Mouse (Mus musculus) stomach, embryonic 14.5 days (tissue): ENCODE data around the gene Arhgef10l. TPM values are rescaled to one million over a fixed set of nuclear protein-coding genes. Genes with fewer than 3 reads are reported as not detected.

Source experiments
- ATAC-seq: fragments of 200-750 bp; cut with Nextera tagmentation; 2 replicates; pipeline ENCODE4 v1.8.0; 2017; ENCODE audit warnings: low read depth, moderate TSS enrichment; ENCODE audit not compliant: insufficient number of reproducible peaks, insufficient read depth, low FRiP score
- H3K27ac ChIP-seq: fragments of 300-500 bp; sonication (generic); 2 replicates; pipeline ENCODE4 v1.5.1; 2014; ENCODE audit warnings: mild to moderate bottlenecking, low read length, moderate library complexity, mixed read lengths
- H3K27me3 ChIP-seq: fragments of 300-500 bp; sonication (generic); 2 replicates; pipeline ENCODE4 v1.6.1; 2014; ENCODE audit warnings: low read length, control low read depth, mixed read lengths; ENCODE audit not compliant: control insufficient read depth, insufficient read depth
- H3K36me3 ChIP-seq: fragments of 300-500 bp; sonication (generic); 2 replicates; pipeline ENCODE4 v1.6.1; 2014; ENCODE audit warnings: mild to moderate bottlenecking, control low read depth, low read length, moderate library complexity, mixed read lengths; ENCODE audit not compliant: control insufficient read depth, insufficient read depth
- H3K4me1 ChIP-seq: fragments of 300-500 bp; sonication (generic); 2 replicates; pipeline ENCODE4 v1.6.1; 2014; ENCODE audit warnings: low read length, control low read depth, mixed read lengths; ENCODE audit not compliant: control insufficient read depth, insufficient read depth
- H3K4me2 ChIP-seq: fragments of 300-500 bp; sonication (generic); replicated peaks from 2 replicates; pipeline ENCODE4 v1.6.1; 2014; ENCODE audit warnings: low read depth, low read length, control low read depth
- H3K4me3 ChIP-seq: fragments of 300-500 bp; sonication (generic); 2 replicates; pipeline ENCODE4 v1.5.1; 2014; ENCODE audit warnings: low read depth, low read length, control low read depth
- H3K9ac ChIP-seq: fragments of 300-500 bp; sonication (generic); replicated peaks from 2 replicates; pipeline ENCODE4 v1.6.1; 2014; ENCODE audit warnings: low read depth, mild to moderate bottlenecking, control low read depth, low read length, moderate library complexity, mixed read lengths
- H3K9me3 ChIP-seq: fragments of 300-500 bp; sonication (generic); 2 replicates; pipeline ENCODE4 v1.6.1; 2016; ENCODE audit warnings: low read depth, low read length, control low read depth; ENCODE audit not compliant: control insufficient read depth
- WGBS: fragments of 180-500 bp; shearing (Covaris S2); extraction: QIAGEN DNeasy Blood & Tissue Kit; methylation state at CpG from one replicate; pipeline ENCODE4 v1.1.7; 2014; 5-methylcytosine and 5-hydroxymethylcytosine counted together
- polyA plus RNA-seq: library from polyadenylated mRNA; unstranded; fragments of >200 nt; fragmentation: Nextera tagmentation; extraction: Ambion mirVana; gene quantifications from 2 replicates; pipeline ENCODE4 v1.2.1, GENCODE M21; 2014

The Arhgef10l gene
- polyA plus RNA-seq, 1 experiment from 2014 or later: 9.9 TPM

DNA sequence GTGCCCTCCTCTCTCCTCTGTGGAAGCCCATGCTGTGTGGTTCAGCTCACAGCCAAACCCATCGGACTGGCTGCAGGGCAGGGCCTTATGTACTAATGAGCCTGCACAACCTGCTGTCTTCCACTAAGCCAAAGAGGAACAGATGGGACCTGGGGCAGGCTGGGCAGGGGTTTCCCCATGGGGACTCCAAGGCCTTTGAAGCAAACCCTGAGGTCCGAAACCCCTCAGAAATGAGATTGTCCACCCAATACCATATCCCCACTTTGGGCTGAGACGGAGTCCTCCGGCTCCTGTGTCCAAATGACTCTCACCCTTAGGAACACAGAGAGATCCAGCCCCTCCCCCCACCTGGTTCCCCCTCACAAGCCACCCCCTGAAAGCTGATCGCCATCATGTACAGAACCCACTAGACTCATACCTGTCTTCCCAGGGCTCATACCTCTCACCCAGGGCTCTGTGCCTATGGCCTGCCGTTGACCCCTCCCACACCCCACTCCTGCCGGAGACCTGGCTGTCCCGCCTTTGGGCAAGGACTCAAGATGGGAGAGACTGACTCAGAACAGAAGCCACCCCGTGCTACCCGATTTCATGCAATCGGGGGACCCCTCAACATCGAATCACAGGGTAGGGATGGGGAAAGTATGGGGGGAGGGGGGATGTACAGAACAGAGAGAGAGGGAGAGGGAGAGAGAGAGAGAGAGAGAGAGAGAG lies 17.9 kb downstream of the Arhgef10l start:
- no peaks in the 10 kb centered on the region; the same call in none of the 2 replicates for H3K36me3 ChIP-seq
- WGBS: 6% methylated on average over 12 of the region's 12 CpGs
- no peaks in the 10 kb centered on the region for H3K9me3 ChIP-seq
- no peaks in the 10 kb centered on the region for H3K27me3 ChIP-seq
- peak overlapping the region; percentile 65 for H3K4me3 ChIP-seq
- peak overlapping the region; percentile 72 for H3K27ac ChIP-seq
- peak; percentile 63 for ATAC-seq
- H3K9ac ChIP-seq: peak overlapping the region; percentile 90
- H3K4me1 ChIP-seq: peaks cover 7% of the 10 kb centered on the region
- peak overlapping the region; percentile 82 for H3K4me2 ChIP-seq

DNA sequence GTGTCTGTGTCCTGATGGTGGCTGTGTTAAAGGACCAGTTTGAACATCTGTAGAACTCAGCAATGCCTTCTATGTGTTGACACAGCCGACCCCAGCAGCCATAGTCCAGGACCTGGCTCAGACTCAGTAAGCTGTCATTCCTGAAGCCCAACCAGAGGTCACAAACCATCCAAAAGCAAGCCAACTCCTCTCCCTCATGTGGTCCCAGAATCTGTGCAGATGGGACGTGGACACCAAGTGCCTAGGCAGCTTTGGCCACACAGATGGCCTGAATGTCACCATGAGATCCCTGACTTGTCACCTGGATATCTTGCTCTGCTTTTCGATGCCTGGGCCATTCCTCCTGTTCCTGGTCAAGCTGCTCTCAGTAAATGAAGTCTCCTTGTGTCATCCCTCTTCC lies 20.2 kb downstream of the Arhgef10l start:
- Histone ChIP-seq H3K27ac (no peak overlapping the region), H3K9me3 (peaks cover 3% of the 10 kb centered on the region; the same call in 1 of the 2 replicates), H3K4me1 (peaks cover 11% of the 10 kb centered on the region), H3K9ac (no peak overlapping the region), H3K4me2 (no peak overlapping the region), H3K27me3 (no peaks in the 10 kb centered on the region), H3K4me3 (no peak overlapping the region), H3K36me3 (no peaks in the 10 kb centered on the region; the same call in none of the 2 replicates)
- no peak for ATAC-seq
- WGBS: 83% methylated on average over 3 of the region's 3 CpGs

DNA sequence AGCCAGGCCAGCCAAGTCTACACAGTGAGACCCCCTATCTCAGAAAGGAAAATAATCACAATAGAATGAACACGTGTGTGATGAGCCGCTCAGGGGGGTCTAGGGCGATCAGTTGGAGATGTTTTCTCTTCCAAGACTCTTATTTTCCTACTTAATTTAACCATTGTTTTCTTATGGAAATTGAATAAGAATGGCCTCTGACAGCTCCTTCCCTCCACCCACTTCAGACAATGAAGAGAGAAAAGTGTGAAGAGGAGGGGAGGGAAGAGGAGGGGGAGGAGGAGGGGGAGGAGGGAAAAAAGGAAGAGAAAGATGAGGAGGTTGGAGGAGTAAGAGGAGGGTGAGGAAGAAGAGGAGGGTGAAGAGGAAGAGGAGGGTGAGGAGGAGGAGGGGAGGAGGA lies 21.1 kb downstream of the Arhgef10l start:
- H3K36me3 ChIP-seq: no peaks in the 10 kb centered on the region; the same call in none of the 2 replicates
- no peak for ATAC-seq
- H3K9ac ChIP-seq: no peak overlapping the region
- peaks cover 14% of the 10 kb centered on the region for H3K4me1 ChIP-seq
- H3K9me3 ChIP-seq: peaks cover 3% of the 10 kb centered on the region; the same call in 1 of the 2 replicates
- no peaks in the 10 kb centered on the region for H3K27me3 ChIP-seq
- H3K27ac ChIP-seq: no peak overlapping the region
- WGBS: 54% methylated on average over 3 of the region's 3 CpGs
- H3K4me2 ChIP-seq: no peak overlapping the region
- H3K4me3 ChIP-seq: no peak overlapping the region

DNA sequence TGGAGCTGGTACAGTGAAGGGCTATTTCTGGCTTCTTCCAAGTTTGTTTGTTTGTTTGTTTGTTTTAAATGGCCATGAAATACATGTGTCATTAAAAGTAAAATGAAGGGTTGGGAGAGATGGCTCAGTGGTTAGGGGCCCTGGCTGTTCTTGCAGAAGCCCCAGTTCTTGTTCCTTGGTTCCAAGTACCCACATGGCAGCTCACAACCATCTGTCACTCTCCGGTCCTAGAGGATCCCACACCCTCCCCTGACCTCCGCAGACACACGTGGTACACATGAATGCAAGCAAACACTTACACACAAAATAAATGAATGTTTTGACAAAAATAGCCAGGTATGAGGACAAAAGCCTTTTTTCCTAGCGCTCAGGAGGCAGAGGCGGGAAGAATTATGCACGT lies 21.5 kb downstream of the Arhgef10l start:
- Histone ChIP-seq H3K4me2 (no peak overlapping the region), H3K4me1 (peaks cover 11% of the 10 kb centered on the region), H3K4me3 (no peak overlapping the region), H3K9me3 (peaks cover 3% of the 10 kb centered on the region; the same call in 1 of the 2 replicates), H3K36me3 (no peaks in the 10 kb centered on the region; the same call in none of the 2 replicates), H3K27ac (no peak overlapping the region), H3K9ac (no peak overlapping the region), H3K27me3 (no peaks in the 10 kb centered on the region)
- WGBS: 75% methylated on average over 6 of the region's 6 CpGs
- no peak for ATAC-seq

DNA sequence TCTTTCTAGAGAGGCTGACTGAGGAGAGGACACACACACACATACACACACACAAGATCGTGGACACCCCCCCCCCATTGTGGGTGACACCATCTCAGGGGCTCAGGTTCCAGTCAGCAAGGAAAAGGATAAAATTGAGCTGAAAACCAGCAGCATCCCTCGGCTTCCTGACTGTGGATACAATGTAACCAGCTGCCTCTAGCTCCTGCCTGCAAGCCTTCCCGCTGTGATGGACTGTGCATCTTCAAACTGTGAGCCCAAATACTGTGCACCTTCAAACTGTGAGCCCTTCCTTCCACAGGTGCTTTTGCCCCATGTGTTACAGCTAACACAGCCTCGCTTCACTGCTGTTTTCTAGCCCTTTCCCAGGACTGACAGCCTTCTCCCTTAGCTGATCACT lies 23.4 kb downstream of the Arhgef10l start:
- Histone ChIP-seq H3K27me3 (no peaks in the 10 kb centered on the region), H3K4me1 (0 out of 2 replicates have a peak, but pooled peaks cover 7% of the 10 kb centered on the region), H3K36me3 (no peaks in the 10 kb centered on the region; the same call in none of the 2 replicates), H3K27ac (no peak overlapping the region), H3K4me3 (no peak overlapping the region), H3K4me2 (no peak overlapping the region), H3K9ac (no peak overlapping the region), H3K9me3 (peaks cover 3% of the 10 kb centered on the region; the same call in 1 of the 2 replicates)
- 84% methylated on average over 4 of the region's 4 CpGs for WGBS
- no peak for ATAC-seq

GRCm38 (mm10) chr4:140641414-140641918 lies 24.3 kb downstream of the Arhgef10l start:
- no peak overlapping the region for H3K9ac ChIP-seq

DNA sequence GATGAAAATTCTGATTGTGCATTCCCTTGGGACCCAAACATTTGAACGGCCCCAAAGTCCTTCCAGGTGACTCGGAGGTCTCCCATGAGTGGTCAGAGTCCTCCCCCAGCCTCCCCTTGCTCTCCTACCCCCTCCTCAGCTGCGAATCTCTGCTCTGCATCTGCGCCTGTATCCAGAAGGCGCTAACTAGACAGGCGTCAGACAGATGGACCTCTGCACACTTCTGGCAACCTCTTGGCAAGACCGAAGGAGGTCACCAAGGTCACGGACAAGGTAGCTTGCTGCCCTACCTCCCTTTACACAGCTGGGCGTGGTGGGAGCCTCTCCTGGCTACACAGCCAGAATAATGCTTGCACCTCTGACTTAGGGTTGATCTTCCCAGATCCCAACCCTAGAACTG lies 25.1 kb downstream of the Arhgef10l start:
- Histone ChIP-seq H3K36me3 (no peaks in the 10 kb centered on the region; the same call in none of the 2 replicates), H3K4me2 (no peak overlapping the region), H3K27me3 (no peaks in the 10 kb centered on the region), H3K4me3 (no peak overlapping the region), H3K4me1 (0 out of 2 replicates have a peak, but pooled peaks cover 16% of the 10 kb centered on the region), H3K9ac (no peak overlapping the region), H3K27ac (no peak overlapping the region), H3K9me3 (peaks cover 3% of the 10 kb centered on the region; the same call in 1 of the 2 replicates)
- no peak for ATAC-seq
- 74% methylated on average over 9 of the region's 9 CpGs for WGBS

More at GRCm38 (mm10) chr4:140641414-140641918, 24.3 kb downstream of the Arhgef10l start:
- Histone ChIP-seq H3K4me3 (no peak overlapping the region), H3K27ac (no peak overlapping the region), H3K4me2 (no peak overlapping the region), H3K36me3 (no peaks in the 10 kb centered on the region; the same call in none of the 2 replicates), H3K9me3 (peaks cover 3% of the 10 kb centered on the region; the same call in 1 of the 2 replicates), H3K27me3 (no peaks in the 10 kb centered on the region), H3K4me1 (0 out of 2 replicates have a peak, but pooled peaks cover 12% of the 10 kb centered on the region)
- ATAC-seq: no peak
- WGBS: 51% methylated on average over 5 of the region's 5 CpGs

- H3K36me3 ChIP-seq: no peaks in the 10 kb centered on the region; the same call in 1 of the 2 replicates
- no peak for ATAC-seq
- no peak overlapping the region for H3K27ac ChIP-seq
- H3K27me3 ChIP-seq: no peaks in the 10 kb centered on the region
- no peak overlapping the region for H3K4me3 ChIP-seq
- 0 out of 2 replicates have a peak, but pooled peaks cover 16% of the 10 kb centered on the region for H3K4me1 ChIP-seq
- no peak overlapping the region for H3K9ac ChIP-seq
- 76% methylated on average over 8 of the region's 8 CpGs for WGBS
- no peak overlapping the region for H3K4me2 ChIP-seq
- H3K9me3 ChIP-seq: peaks cover 3% of the 10 kb centered on the region; the same call in 1 of the 2 replicates
Observed at GRCm38 (mm10) chr4:140640242-140640523, 25.6 kb downstream of the Arhgef10l start.
